Mouse (Mus musculus): ENCODE data around the gene Oaz1.

DNA sequence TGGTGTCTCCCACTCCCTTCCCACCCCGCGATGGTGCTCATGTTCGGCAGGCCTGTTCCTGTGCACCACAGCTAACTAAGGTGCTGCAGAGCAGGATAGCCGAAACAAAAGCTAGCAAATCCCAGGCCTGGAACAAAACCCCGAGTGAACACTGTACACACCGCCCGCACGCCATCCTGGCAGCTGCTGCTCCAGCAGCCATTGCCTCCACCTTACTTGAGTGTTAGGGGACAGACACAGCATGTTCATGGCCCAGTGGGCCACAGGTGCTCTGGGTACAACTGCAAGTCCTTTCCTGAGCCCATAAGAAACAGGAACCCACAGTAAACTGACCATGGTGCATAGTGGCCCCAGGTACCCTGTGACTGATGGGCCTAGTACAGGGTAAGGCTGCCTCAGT, 31.7 kb upstream of the Oaz1 start:
- TF ChIP-seq CTCF (IDR thresholded peaks at IDR 0.05; ENCODE audit: extremely low read depth, insufficient read length, insufficient replicate concordance, low read depth, low read length) (no peak), POLR2A (IDR thresholded peaks at IDR 0.05; ENCODE audit: low read depth, low read length) (no peak)

Data from small intestine, adult 2 months (tissue).